Mouse (Mus musculus) gastrocnemius, adult 18-20 months (tissue): ENCODE measurements around the gene Lbhd1. TPM values are rescaled to one million over a fixed set of nuclear protein-coding genes. Genes with fewer than 3 reads are reported as not detected.
A peak's percentile ranks its signal among the peaks of the same experiment; 100 is the strongest.
"Not testable (repeated sequence)": the region's sequence is repeated elsewhere in the genome, so short reads cannot be mapped to it uniquely, and the experiment has no call there.

Experiments used
- DNase-seq: peaks from one replicate; pipeline ENCODE4 v3.0.0; 2021; ENCODE audit warnings: low spot score
- total RNA-seq, 2 experiments: library from RNA; stranded (reverse); gene quantifications; 2 replicates each; pipeline ENCODE4 v1.2.3; 2021

Gene Lbhd1
- total RNA-seq, 2 experiments from 2014 or later, result 2.9 to 5.3 TPM

- DNase-seq, result peak; percentile 99
Observed at GRCm38 (mm10) chr19:8871267-8872186, 12.0 kb upstream of the Lbhd1 start, which contains the start of gene Ubxn1. Gene Ubxn1 (plus strand): TSS chr19:8871496.

DNA sequence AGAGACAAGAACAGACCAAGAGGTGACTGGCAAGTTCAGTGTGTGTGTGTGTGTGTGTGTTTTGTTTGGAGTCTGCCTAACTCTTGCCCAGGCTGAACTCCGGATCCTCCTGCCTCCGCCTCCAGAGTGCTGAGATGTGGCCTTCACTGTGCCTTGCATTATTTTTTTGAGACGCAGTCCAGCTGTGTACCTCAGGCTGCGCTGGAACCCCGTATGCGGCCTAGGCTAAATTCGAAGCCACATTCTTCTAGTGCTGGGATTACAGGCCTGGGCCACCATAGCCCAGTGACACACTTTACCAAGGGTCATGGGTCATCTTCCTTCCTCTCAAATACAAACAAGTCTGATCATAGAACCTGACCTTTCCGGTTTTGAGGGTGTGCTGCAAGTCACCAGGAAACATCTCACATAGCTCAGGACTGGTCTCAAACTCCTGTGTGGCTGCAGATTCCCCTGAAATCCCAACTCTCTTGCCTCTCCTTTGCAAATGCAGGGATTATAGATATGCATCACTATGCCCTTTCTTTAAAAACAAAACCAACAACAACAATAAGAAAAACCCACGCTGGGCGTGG, 11.2 kb upstream of the Lbhd1 start:
- no peak for DNase-seq

- no peak for DNase-seq
Observed at GRCm38 (mm10) chr19:8875031-8875430, 8.5 kb upstream of the Lbhd1 start.

GRCm38 (mm10) chr19:8880311-8881033, 3.1 kb upstream of the Lbhd1 start, which contains the start of gene Uqcc3:
Gene Uqcc3 (minus strand): TSS chr19:8880923.
- DNase-seq, result peak; percentile 91

GRCm38 (mm10) chr19:8881034-8881392, 2.5 kb upstream of the Lbhd1 start:
- DNase-seq, result no peak

- DNase-seq, result no peak
Observed at GRCm38 (mm10) chr19:8886916-8887584, 3.5 kb downstream of the Lbhd1 start.

DNA sequence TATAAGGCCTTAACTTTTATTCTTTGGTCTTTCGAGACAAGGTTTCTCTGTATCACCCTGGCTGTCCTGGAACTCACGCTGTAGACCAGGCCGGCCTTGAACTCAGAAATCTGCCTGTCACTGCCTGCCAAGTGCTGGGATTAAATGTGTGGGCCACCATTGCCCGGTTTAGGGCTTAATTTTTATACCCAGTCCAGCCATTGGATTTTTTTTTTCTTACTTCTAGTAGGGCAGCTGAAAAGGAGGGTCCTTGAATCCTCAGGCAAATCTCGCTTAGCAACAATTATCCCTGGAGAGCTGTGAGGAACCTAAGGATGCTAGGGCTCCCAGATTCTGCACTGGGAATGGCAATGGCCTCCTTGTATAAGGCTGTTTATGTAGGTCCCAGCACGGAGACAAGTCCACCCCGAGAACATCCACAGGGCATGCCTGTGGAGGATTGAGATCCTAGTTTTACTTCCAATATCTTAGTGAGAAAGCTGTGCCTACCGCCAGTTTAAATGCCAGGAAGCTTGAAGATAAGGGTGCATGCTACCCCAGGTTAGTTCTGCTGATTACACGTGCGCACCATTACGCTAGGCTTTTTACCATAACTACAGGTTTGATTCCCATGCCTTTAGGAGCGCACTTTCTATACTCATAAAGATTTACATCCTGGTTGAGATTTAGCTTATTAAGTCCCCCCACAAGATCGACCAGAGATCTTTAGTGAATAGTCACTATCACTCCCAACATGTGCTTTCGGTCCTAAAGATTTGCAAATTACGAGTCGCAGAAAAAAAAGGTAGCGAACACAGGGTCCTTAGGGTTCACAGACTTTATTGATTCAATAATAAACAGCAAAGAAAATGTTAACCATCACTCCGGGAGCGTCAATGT, 4.3 kb downstream of the Lbhd1 start:
- DNase-seq, result no peak

- DNase-seq, result peak; percentile 95
Observed at GRCm38 (mm10) chr19:8888511-8889385, 5.2 kb downstream of the Lbhd1 start, which contains the start of the genes 1810009A15Rik and Gm49416. Gene 1810009A15Rik (plus strand): TSS chr19:8888853. Gene Gm49416 (plus strand): TSS chr19:8888926.

- peak; percentile 89 for DNase-seq
Observed at GRCm38 (mm10) chr19:8892829-8893766, 9.6 kb downstream of the Lbhd1 start, which contains the start of gene Ints5. Gene Ints5 (plus strand): TSS chr19:8893005.

- no peak for DNase-seq
Observed at GRCm38 (mm10) chr19:8895397-8895960, 11.9 kb downstream of the Lbhd1 start.

DNA sequence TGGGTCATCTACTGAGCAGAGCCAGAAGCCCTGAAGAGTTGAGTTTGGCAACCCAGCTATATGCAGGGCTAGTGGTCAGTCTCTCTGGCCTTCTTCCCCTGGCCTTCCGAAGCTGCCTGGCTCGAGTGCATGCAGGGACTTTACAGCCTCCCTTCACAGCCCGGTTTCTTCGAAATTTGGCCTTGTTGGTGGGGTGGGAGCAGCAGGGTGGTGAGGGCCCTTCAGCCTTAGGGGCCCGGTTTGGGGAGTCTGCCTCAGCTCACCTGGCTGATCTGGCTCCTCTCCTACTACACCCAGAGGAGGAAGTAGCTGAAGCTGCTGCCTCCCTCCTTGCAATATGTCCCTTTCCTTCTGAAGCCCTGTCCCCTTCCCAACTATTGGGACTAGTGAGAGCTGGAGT, 12.7 kb downstream of the Lbhd1 start:
- not testable (repeated sequence) for DNase-seq

GRCm38 (mm10) chr19:8897211-8897864, 13.8 kb downstream of the Lbhd1 start:
- peak; percentile 33 for DNase-seq

DNA sequence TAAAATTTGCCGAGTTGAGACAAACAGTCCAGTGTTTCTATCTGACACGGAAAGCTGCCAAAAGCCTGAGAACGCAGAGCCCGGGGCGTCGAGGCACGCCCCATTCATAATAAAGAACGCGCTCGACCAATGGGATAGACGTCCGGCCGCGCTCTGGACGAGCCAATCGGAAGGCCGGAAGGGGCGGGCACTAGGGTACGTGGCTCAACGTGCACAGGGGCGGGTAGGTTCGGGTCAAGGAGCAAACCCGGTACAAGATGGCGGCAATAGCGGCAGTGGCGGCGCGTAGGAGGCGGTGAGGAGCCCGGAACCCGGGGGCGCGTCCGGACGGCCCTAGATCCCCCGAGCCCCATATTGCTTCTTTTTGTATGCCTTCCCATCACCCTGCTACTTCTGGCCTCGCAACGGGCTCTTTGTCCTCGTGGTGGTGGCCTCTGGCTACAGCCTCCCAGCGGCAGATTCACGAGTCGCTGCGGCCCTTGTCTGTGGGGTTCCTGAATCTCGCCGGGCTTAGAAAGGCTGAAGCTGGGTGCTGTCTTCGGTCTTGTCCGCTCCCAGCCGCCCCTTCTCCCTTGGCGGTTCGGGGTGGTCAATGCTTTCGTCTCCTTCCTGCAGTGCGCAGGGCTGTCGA, 14.4 kb downstream of the Lbhd1 start, which contains the start of gene Ganab:
Gene Ganab (plus strand): TSS at position 207 of the 631 bp plus-strand sequence.
- DNase-seq, result peak; percentile 94

GRCm38 (mm10) chr19:8898576-8898975, 15.0 kb downstream of the Lbhd1 start:
- no peak for DNase-seq

- no peak for DNase-seq
Observed at GRCm38 (mm10) chr19:8899079-8899478, 15.5 kb downstream of the Lbhd1 start.

- DNase-seq, result no peak
Observed at GRCm38 (mm10) chr19:8903412-8903811, 19.9 kb downstream of the Lbhd1 start.

DNA sequence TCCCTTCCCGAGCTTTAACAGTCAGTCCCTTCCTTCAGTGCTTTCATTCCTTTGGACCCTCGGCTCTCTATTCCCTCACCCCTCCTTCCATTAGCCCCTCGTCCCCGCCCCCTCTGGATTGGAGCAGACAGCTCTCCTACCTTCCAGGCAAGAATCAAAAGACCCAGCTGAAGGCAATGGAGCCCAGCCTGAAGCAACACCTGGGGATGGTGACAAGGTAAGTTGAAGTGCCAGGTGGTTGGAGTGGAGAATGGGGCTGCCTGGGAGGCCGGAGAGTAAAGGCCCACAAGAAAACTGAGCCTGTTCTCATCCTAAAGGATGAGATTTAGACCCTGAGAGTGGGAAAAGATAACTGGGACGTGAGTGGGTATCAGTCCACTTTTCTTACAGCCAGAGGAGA, 25.0 kb downstream of the Lbhd1 start:
- no peak for DNase-seq
